Mouse (Mus musculus) lung, embryonic 16.5 days (tissue): ENCODE data around the gene Olfml3. TPM values are rescaled to one million over a fixed set of nuclear protein-coding genes. Genes with fewer than 3 reads are reported as not detected.

Source experiments
- ATAC-seq: fragments of 200-750 bp; cut with Nextera tagmentation; 2 replicates; pipeline ENCODE4 v1.8.0; 2017; ENCODE audit warnings: low read depth, mild to moderate bottlenecking, moderate library complexity
- H3K27ac ChIP-seq: fragments of 300-500 bp; sonication (generic); 2 replicates; pipeline ENCODE4 v1.5.1; 2014; ENCODE audit warnings: mild to moderate bottlenecking, control low read depth, low read length
- H3K27me3 ChIP-seq: fragments of 300-500 bp; sonication (generic); 2 replicates; pipeline ENCODE4 v1.6.1; 2014; ENCODE audit warnings: low read depth, low read length, mixed read lengths; ENCODE audit not compliant: control insufficient read depth, insufficient read depth
- H3K36me3 ChIP-seq: fragments of 300-500 bp; sonication (generic); 2 replicates; pipeline ENCODE4 v1.6.1; 2014; ENCODE audit warnings: low read length; ENCODE audit not compliant: control insufficient read depth, insufficient read depth
- H3K4me1 ChIP-seq: fragments of 300-500 bp; sonication (generic); replicated peaks from 2 replicates; pipeline ENCODE4 v1.6.1; 2014; ENCODE audit warnings: low read length, mixed read lengths; ENCODE audit not compliant: control insufficient read depth, insufficient read depth
- H3K4me2 ChIP-seq: fragments of 300-500 bp; sonication (generic); 2 replicates; pipeline ENCODE4 v1.6.1; 2014; ENCODE audit warnings: low read depth, low read length, control low read depth
- H3K4me3 ChIP-seq: fragments of 300-500 bp; sonication (generic); 2 replicates; pipeline ENCODE4 v1.5.1; 2014; ENCODE audit warnings: mild to moderate bottlenecking, low read length, control low read depth
- H3K9ac ChIP-seq: fragments of 300-500 bp; sonication (generic); 2 replicates; pipeline ENCODE4 v1.6.1; 2014; ENCODE audit warnings: low read length, control low read depth
- H3K9me3 ChIP-seq: fragments of 300-500 bp; sonication (generic); 2 replicates; pipeline ENCODE4 v1.6.1; 2016; ENCODE audit warnings: low read length; ENCODE audit not compliant: control insufficient read depth
- WGBS: fragments of 180-500 bp; shearing (Covaris S2); extraction: QIAGEN DNeasy Blood & Tissue Kit; methylation state at CpG from one replicate; pipeline ENCODE4 v1.1.7; 2014; 5-methylcytosine and 5-hydroxymethylcytosine counted together
- polyA plus RNA-seq: library from polyadenylated mRNA; unstranded; fragments of >200 nt; fragmentation: Nextera tagmentation; extraction: Ambion mirVana; gene quantifications from 2 replicates; pipeline ENCODE4 v1.2.1, GENCODE M21; 2015

The Olfml3 gene
- polyA plus RNA-seq, 1 experiment from 2014 or later: 84.9 TPM

- Histone ChIP-seq H3K4me1 (peaks cover 15% of the 10 kb centered on the region), H3K27me3 (no peaks in the 10 kb centered on the region), H3K9ac (no peak overlapping the region), H3K4me2 (no peak overlapping the region), H3K4me3 (no peak overlapping the region), H3K36me3 (no peaks in the 10 kb centered on the region), H3K9me3 (no peaks in the 10 kb centered on the region), H3K27ac (peak overlapping the region; percentile 85)
- WGBS: 37% methylated on average over 11 of the region's 11 CpGs
- ATAC-seq: peak; percentile 92
Measured at GRCm38 (mm10) chr3:103715762-103716693, 21.8 kb downstream of the Olfml3 start.

GRCm38 (mm10) chr3:103714942-103715341, 22.9 kb downstream of the Olfml3 start:
- H3K27ac ChIP-seq: no peak overlapping the region
- WGBS: 74% methylated on average over 8 of the region's 8 CpGs
- ATAC-seq: no peak

GRCm38 (mm10) chr3:103714236-103714875, 23.4 kb downstream of the Olfml3 start:
- Histone ChIP-seq H3K4me3 (no peak overlapping the region), H3K4me2 (no peak overlapping the region), H3K9ac (no peak overlapping the region), H3K27ac (no peak overlapping the region), H3K27me3 (no peaks in the 10 kb centered on the region), H3K36me3 (no peaks in the 10 kb centered on the region), H3K4me1 (peaks cover 14% of the 10 kb centered on the region), H3K9me3 (no peaks in the 10 kb centered on the region)
- no peak for ATAC-seq
- 71% methylated on average over 7 of the region's 7 CpGs for WGBS

More at GRCm38 (mm10) chr3:103714942-103715341, 22.9 kb downstream of the Olfml3 start:
- Histone ChIP-seq H3K4me1 (peaks cover 15% of the 10 kb centered on the region), H3K9ac (no peak overlapping the region), H3K36me3 (no peaks in the 10 kb centered on the region), H3K27me3 (no peaks in the 10 kb centered on the region), H3K9me3 (no peaks in the 10 kb centered on the region), H3K4me2 (no peak overlapping the region), H3K4me3 (no peak overlapping the region)

- Histone ChIP-seq H3K4me2 (no peak overlapping the region), H3K27me3 (no peaks in the 10 kb centered on the region), H3K4me3 (no peak overlapping the region), H3K36me3 (no peaks in the 10 kb centered on the region), H3K27ac (no peak overlapping the region), H3K9me3 (no peaks in the 10 kb centered on the region), H3K4me1 (peaks cover 9% of the 10 kb centered on the region), H3K9ac (no peak overlapping the region)
- ATAC-seq: no peak
- WGBS: 77% methylated on average over 4 of the region's 4 CpGs
Measured at GRCm38 (mm10) chr3:103712196-103712595, 25.6 kb downstream of the Olfml3 start.

- Histone ChIP-seq H3K27ac (no peak overlapping the region), H3K4me1 (no peaks in the 10 kb centered on the region; the same call in 1 of the 2 replicates), H3K4me2 (no peak overlapping the region), H3K27me3 (no peaks in the 10 kb centered on the region), H3K4me3 (no peak overlapping the region), H3K36me3 (no peaks in the 10 kb centered on the region), H3K9me3 (no peaks in the 10 kb centered on the region; the same call in 1 of the 2 replicates), H3K9ac (no peak overlapping the region)
- 84% methylated on average over 5 of the region's 5 CpGs for WGBS
- ATAC-seq: no peak
Measured at GRCm38 (mm10) chr3:103709470-103710040, 28.2 kb downstream of the Olfml3 start.

GRCm38 (mm10) chr3:103705426-103705825, 32.4 kb downstream of the Olfml3 start:
- no peak overlapping the region for H3K9ac ChIP-seq
- H3K4me3 ChIP-seq: no peak overlapping the region
- 0 out of 2 replicates have a peak overlapping the region, but pooled peaks have one; percentile 16 for H3K27ac ChIP-seq
- no peaks in the 10 kb centered on the region; the same call in 1 of the 2 replicates for H3K9me3 ChIP-seq
- H3K36me3 ChIP-seq: no peaks in the 10 kb centered on the region
- no peak overlapping the region for H3K4me2 ChIP-seq
- WGBS: 58% methylated on average over 12 of the region's 12 CpGs
- H3K27me3 ChIP-seq: no peaks in the 10 kb centered on the region
- no peak for ATAC-seq
- no peaks in the 10 kb centered on the region; the same call in 1 of the 2 replicates for H3K4me1 ChIP-seq

- Histone ChIP-seq H3K27ac (no peak overlapping the region), H3K4me1 (no peaks in the 10 kb centered on the region; the same call in 1 of the 2 replicates), H3K9ac (no peak overlapping the region), H3K9me3 (no peaks in the 10 kb centered on the region; the same call in 1 of the 2 replicates), H3K4me2 (no peak overlapping the region), H3K36me3 (no peaks in the 10 kb centered on the region), H3K4me3 (no peak overlapping the region), H3K27me3 (no peaks in the 10 kb centered on the region)
- WGBS: 62% methylated on average over 6 of the region's 6 CpGs
- ATAC-seq: no peak
Measured at GRCm38 (mm10) chr3:103704661-103705060, 33.1 kb downstream of the Olfml3 start.

- 80% methylated on average over 1 of the region's 1 CpGs for WGBS
- ATAC-seq: no peak
- no peak overlapping the region for H3K27ac ChIP-seq
- no peaks in the 10 kb centered on the region for H3K4me1 ChIP-seq
- no peak overlapping the region for H3K9ac ChIP-seq
- H3K4me3 ChIP-seq: no peak overlapping the region
- H3K9me3 ChIP-seq: no peaks in the 10 kb centered on the region
- no peaks in the 10 kb centered on the region for H3K36me3 ChIP-seq
- H3K27me3 ChIP-seq: no peaks in the 10 kb centered on the region
- H3K4me2 ChIP-seq: no peak overlapping the region
Measured at GRCm38 (mm10) chr3:103696388-103696925, 41.3 kb downstream of the Olfml3 start.

- Histone ChIP-seq H3K27me3 (no peaks in the 10 kb centered on the region), H3K27ac (no peak overlapping the region), H3K4me2 (no peak overlapping the region), H3K4me3 (no peak overlapping the region), H3K9me3 (no peaks in the 10 kb centered on the region), H3K4me1 (no peaks in the 10 kb centered on the region), H3K9ac (no peak overlapping the region), H3K36me3 (no peaks in the 10 kb centered on the region)
- no peak for ATAC-seq
- WGBS: 53% methylated on average over 3 of the region's 3 CpGs
Measured at GRCm38 (mm10) chr3:103695556-103695955, 42.2 kb downstream of the Olfml3 start.
